Mouse (Mus musculus) bone marrow, adult 2 months (tissue): ENCODE data around the gene Olfr1495. TPM values are rescaled to one million over a fixed set of nuclear protein-coding genes. Genes with fewer than 3 reads are reported as not detected.
"Not testable (repeated sequence)": the region's sequence is repeated elsewhere in the genome, so short reads cannot be mapped to it uniquely, and the experiment has no call there.

Experiments used
- H3K27ac ChIP-seq: fragments of 200-500 bp; 2 replicates; pipeline ENCODE4 v1.5.1; 2012; ENCODE audit warnings: low read depth, mild to moderate bottlenecking, control low read depth, inconsistent platforms, low read length; ENCODE audit not compliant: control insufficient read depth, poor library complexity, insufficient read depth
- H3K4me1 ChIP-seq: fragments of 200-500 bp; 2 replicates; pipeline ENCODE4 v1.6.1; 2011; ENCODE audit warnings: low read length; ENCODE audit not compliant: control insufficient read depth, insufficient read depth
- H3K4me3 ChIP-seq: fragments of 200-500 bp; replicated peaks from 2 replicates; pipeline ENCODE3; 2011; ENCODE audit warnings: mild to moderate bottlenecking, low read depth, low read length, control low read depth; ENCODE audit not compliant: control insufficient read depth
- CTCF ChIP-seq: fragments of 200-500 bp; IDR thresholded peaks from 2 replicates; pipeline ENCODE4 v1.5.1; 2011; ENCODE audit warnings: low read length, control low read depth; ENCODE audit not compliant: control insufficient read depth, insufficient read depth
- POLR2A ChIP-seq: fragments of 200-500 bp; IDR thresholded peaks from 2 replicates; pipeline ENCODE4 v1.6.1; 2011; ENCODE audit warnings: low read depth, mild to moderate bottlenecking, control low read depth, low read length, borderline replicate concordance; ENCODE audit not compliant: control insufficient read depth
- WGBS: fragments of 180-500 bp; shearing (Covaris S2); methylation state at CpG from one replicate; pipeline ENCODE4 v1.1.7; 2018; 5-methylcytosine and 5-hydroxymethylcytosine counted together
- polyA plus RNA-seq: library from polyadenylated mRNA; stranded (reverse); fragments of >200 nt; gene quantifications from 2 replicates; pipeline ENCODE4 v1.2.4, GENCODE M21; 2011; ENCODE audit warnings: low replicate concordance; ENCODE audit not compliant: missing spikeins, insufficient read depth, insufficient read length

Olfr1495 gene
- not detected in 2 replicates for polyA plus RNA-seq

GRCm38 (mm10) chr19:13764306-13764705 is at the start of gene Olfr1495:
Olfr1495 (plus strand) TSS chr19:13764606.
- WGBS, result 66% methylated on average over 3 of the region's 3 CpGs
- H3K4me1 ChIP-seq, result no peaks in the 10 kb centered on the region
- TF ChIP-seq CTCF (no peak), POLR2A (no peak)

GRCm38 (mm10) chr19:13722978-13723377 is 41.4 kb upstream of the Olfr1495 start, which contains the start of gene Olfr1493-ps1:
Olfr1493-ps1 (plus strand) TSS chr19:13723278.
- WGBS, result 35% methylated on average over 2 of the region's 2 CpGs
- no peaks in the 10 kb centered on the region for H3K4me1 ChIP-seq
- no peak within 1 kb of the TSS for H3K4me3 ChIP-seq
- no peak within 1 kb of the TSS for H3K27ac ChIP-seq
- TF ChIP-seq CTCF (no peak), POLR2A (no peak)

More at GRCm38 (mm10) chr19:13764306-13764705, at the start of gene Olfr1495:
- Histone ChIP-seq H3K27ac (no peak within 1 kb of the TSS), H3K4me3 (no peak within 1 kb of the TSS)

GRCm38 (mm10) chr19:13739428-13739827 is 25.0 kb upstream of the Olfr1495 start, which contains the start of gene Olfr1494:
Olfr1494 (plus strand) TSS chr19:13739728.
- 79% methylated on average over 4 of the region's 4 CpGs for WGBS
- TF ChIP-seq CTCF, result no peak
- no peak for TF ChIP-seq POLR2A
- Histone ChIP-seq H3K27ac (no peak within 1 kb of the TSS), H3K4me3 (no peak within 1 kb of the TSS), H3K4me1 (no peaks in the 10 kb centered on the region)

- Histone ChIP-seq H3K4me1 (no peaks in the 10 kb centered on the region), H3K4me3 (no peak overlapping the region), H3K27ac (no peak overlapping the region)
- 76% methylated on average over 1 of the region's 1 CpGs for WGBS
- no peak for TF ChIP-seq CTCF
Measured at GRCm38 (mm10) chr19:13749366-13749765, 15.0 kb upstream of the Olfr1495 start.

GRCm38 (mm10) chr19:13768565-13769276 is 4.3 kb downstream of the Olfr1495 start:
- Histone ChIP-seq H3K4me3 (no peak overlapping the region), H3K27ac (no peak overlapping the region), H3K4me1 (no peaks in the 10 kb centered on the region)
- no peak for TF ChIP-seq CTCF
- TF ChIP-seq POLR2A, result no peak
- 85% methylated on average over 9 of the region's 9 CpGs for WGBS

- Histone ChIP-seq H3K4me1 (no peaks in the 10 kb centered on the region), H3K27ac (no peak within 1 kb of the TSS), H3K4me3 (no peak within 1 kb of the TSS)
- WGBS, result 77% methylated on average over 1 of the region's 1 CpGs
- TF ChIP-seq POLR2A (no peak), CTCF (no peak)
Measured at GRCm38 (mm10) chr19:13777578-13777977, 13.2 kb downstream of the Olfr1495 start, which contains the start of gene Olfr1496. Olfr1496 (plus strand) TSS chr19:13777878.

GRCm38 (mm10) chr19:13798102-13798501 is 33.7 kb downstream of the Olfr1495 start, which contains the start of gene Olfr1497:
Olfr1497 (minus strand) TSS chr19:13798202.
- Histone ChIP-seq H3K27ac (no peak within 1 kb of the TSS), H3K4me1 (no peaks in the 10 kb centered on the region), H3K4me3 (no peak within 1 kb of the TSS)
- TF ChIP-seq POLR2A (no peak), CTCF (no peak)

GRCm38 (mm10) chr19:13805486-13805885 is 41.1 kb downstream of the Olfr1495 start:
- 60% methylated on average over 1 of the region's 1 CpGs for WGBS
- H3K4me1 ChIP-seq, H3K4me3 ChIP-seq, H3K27ac ChIP-seq: not testable (repeated sequence)

- TF ChIP-seq CTCF (no peak), POLR2A (no peak)
- Histone ChIP-seq H3K27ac (no peak overlapping the region), H3K4me3 (no peak overlapping the region), H3K4me1 (no peaks in the 10 kb centered on the region)
- 59% methylated on average over 2 of the region's 2 CpGs for WGBS
Measured at GRCm38 (mm10) chr19:13812823-13813222, 48.4 kb downstream of the Olfr1495 start.
